Mouse (Mus musculus) myocyte (in vitro differentiated cells): ENCODE results near the gene Gm11020. TPM values are rescaled to one million over a fixed set of nuclear protein-coding genes. Genes with fewer than 3 reads are reported as not detected.
A peak's percentile ranks its signal among the peaks of the same experiment; 100 is the strongest.

Source experiments
- H3K27me3 ChIP-seq: one replicate; pipeline ENCODE4 v1.6.1; 2011; ENCODE audit not compliant: control insufficient read depth, insufficient read depth, insufficient read length
- H3K36me3 ChIP-seq: one replicate; pipeline ENCODE4 v1.6.1; 2011; ENCODE audit not compliant: control insufficient read depth, insufficient read depth
- H3K4me2 ChIP-seq: one replicate; pipeline ENCODE4 v1.6.1; 2011; ENCODE audit warnings: low read depth, control low read depth
- H3K4me3 ChIP-seq: one replicate; pipeline ENCODE4 v1.5.1; 2011; ENCODE audit warnings: mild to moderate bottlenecking, control low read depth, moderate library complexity
- H3K79me2 ChIP-seq: one replicate; pipeline ENCODE4 v1.6.1; 2011; ENCODE audit not compliant: control insufficient read depth, insufficient read depth
- H3ac ChIP-seq: one replicate; pipeline ENCODE4 v1.6.1; 2011; ENCODE audit not compliant: control insufficient read depth, insufficient read length
- CEBPB ChIP-seq: IDR thresholded peaks from 2 replicates; pipeline ENCODE4 v1.6.1; 2011; ENCODE audit warnings: mild to moderate bottlenecking, moderate library complexity; ENCODE audit not compliant: poor library complexity, insufficient read depth, severe bottlenecking
- E2F4 ChIP-seq: IDR thresholded peaks from one replicate; pipeline ENCODE4 v1.6.1; 2011; ENCODE audit warnings: mild to moderate bottlenecking, control low read depth, moderate library complexity; ENCODE audit not compliant: insufficient read depth
- MAX ChIP-seq: IDR thresholded peaks from one replicate; pipeline ENCODE4 v1.6.1; 2011; ENCODE audit warnings: low read depth, mild to moderate bottlenecking, control low read depth
- MYOD1 ChIP-seq, 3 experiments: IDR thresholded peaks; one replicate each; pipeline ENCODE4 v1.6.1; 2011; ENCODE audit warnings: control low read depth in 2 of 3, low read depth in 2 of 3, mild to moderate bottlenecking in 2 of 3, moderate library complexity in 1 of 3; ENCODE audit not compliant: insufficient read length in 2 of 3, control insufficient read depth in 1 of 3
- MYOG ChIP-seq, 3 experiments: IDR thresholded peaks; one replicate each; pipeline ENCODE4 v1.6.1; 2011; ENCODE audit warnings: control low read depth in 2 of 3, low read depth in 2 of 3, mild to moderate bottlenecking in 2 of 3; ENCODE audit not compliant: insufficient read length in 2 of 3, control insufficient read depth in 1 of 3, insufficient read depth in 1 of 3
- POLR2A ChIP-seq: IDR thresholded peaks from one replicate; pipeline ENCODE4 v1.6.1; 2011; ENCODE audit warnings: low read depth, mild to moderate bottlenecking, control low read depth, moderate library complexity; ENCODE audit not compliant: insufficient read length
- POLR2AphosphoS2 ChIP-seq: IDR thresholded peaks from one replicate; pipeline ENCODE4 v1.6.1; 2011; ENCODE audit warnings: low read depth, control low read depth; ENCODE audit not compliant: insufficient read length
- REST ChIP-seq: IDR thresholded peaks from one replicate; pipeline ENCODE4 v1.6.1; 2011; ENCODE audit warnings: mild to moderate bottlenecking, control low read depth, moderate library complexity; ENCODE audit not compliant: insufficient read depth, insufficient read length
- SRF ChIP-seq: IDR thresholded peaks from one replicate; pipeline ENCODE4 v1.6.1; 2011; ENCODE audit warnings: low read depth; ENCODE audit not compliant: control insufficient read depth, insufficient read length
- TCF12 ChIP-seq: IDR thresholded peaks from one replicate; pipeline ENCODE4 v1.6.1; 2011; ENCODE audit warnings: mild to moderate bottlenecking, control low read depth; ENCODE audit not compliant: poor library complexity, insufficient read depth, severe bottlenecking
- TCF3 ChIP-seq: IDR thresholded peaks from one replicate; pipeline ENCODE4 v1.6.1; 2011; ENCODE audit warnings: low read depth, control low read depth; ENCODE audit not compliant: insufficient read length
- USF1 ChIP-seq: IDR thresholded peaks from one replicate; pipeline ENCODE4 v1.6.1; 2011; ENCODE audit warnings: low read depth, mild to moderate bottlenecking, control low read depth, moderate library complexity
- polyA plus RNA-seq: library from polyadenylated mRNA; unstranded; fragments of >200 nt; fragmentation: generic; extraction: Trizol; gene quantifications from one replicate; pipeline ENCODE4 v1.2.1, GENCODE M21; 2012; ENCODE audit warnings: missing spikeins

Gene Gm11020
- polyA plus RNA-seq, 1 experiment, result not detected

DNA sequence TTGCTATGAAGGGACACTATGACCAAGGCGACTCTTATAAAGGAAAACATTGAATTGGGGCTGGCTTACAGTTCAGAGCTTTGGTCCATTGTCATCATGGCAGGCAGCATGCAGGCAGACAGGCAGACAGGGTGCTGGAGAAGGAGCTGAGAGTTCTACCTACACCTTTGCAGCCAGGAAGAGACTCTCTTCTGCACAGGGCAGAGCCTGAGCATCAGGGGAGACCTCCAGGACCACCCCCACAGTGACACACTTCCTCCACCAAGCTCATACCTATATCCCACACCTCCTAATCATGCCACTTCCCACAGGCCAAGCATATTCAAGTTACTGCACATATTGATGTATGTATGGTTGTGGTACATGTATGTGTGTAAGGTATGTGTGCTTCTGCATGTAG lies 15.4 kb downstream of the Gm11020 start:
- no peaks in the 10 kb centered on the region for H3K27me3 ChIP-seq
- no peaks in the 10 kb centered on the region for H3K36me3 ChIP-seq
- no peaks in the 10 kb centered on the region for H3K79me2 ChIP-seq
- H3K4me2 ChIP-seq, result no peak overlapping the region
- no peak overlapping the region for H3K4me3 ChIP-seq
- H3ac ChIP-seq, result no peak overlapping the region
- TF ChIP-seq TCF12, result no peak
- no peak for TF ChIP-seq E2F4
- no peak for TF ChIP-seq CEBPB
- no peak for TF ChIP-seq MYOD1 (IDR thresholded peaks at IDR 0.05; ENCODE audit: control insufficient read depth in 1 of 3, insufficient read length in 2 of 3, low read depth in 2 of 3)
- TF ChIP-seq SRF, result no peak
- TF ChIP-seq POLR2A, result no peak
- no peak for TF ChIP-seq USF1
- TF ChIP-seq POLR2AphosphoS2, result no peak
- TF ChIP-seq MYOG (IDR thresholded peaks at IDR 0.05; ENCODE audit: control insufficient read depth in 1 of 3, insufficient read depth in 1 of 3, insufficient read length in 2 of 3, low read depth in 2 of 3), result no peak
- TF ChIP-seq MAX, result no peak
- TF ChIP-seq TCF3, result no peak
- no peak for TF ChIP-seq REST

DNA sequence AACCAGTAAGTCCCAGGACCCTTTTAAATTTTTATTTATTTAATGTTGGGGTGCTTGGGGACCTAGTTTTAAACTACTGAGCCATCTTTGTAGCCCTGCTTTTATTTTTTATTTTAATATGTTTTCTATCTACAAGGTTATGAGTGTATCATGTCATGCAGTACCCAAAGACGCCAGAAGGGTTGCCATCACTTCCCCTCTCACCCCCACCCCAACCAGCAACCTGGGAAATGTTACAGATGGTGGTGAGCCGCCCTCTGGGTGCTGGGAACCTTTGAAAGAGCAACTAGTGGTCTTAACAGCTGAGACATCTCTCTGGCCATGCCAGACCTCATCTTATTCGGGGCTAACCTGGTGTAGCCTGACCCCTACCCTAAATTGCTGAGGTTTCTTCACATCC lies 16.5 kb downstream of the Gm11020 start:
- Histone ChIP-seq H3ac (no peak overlapping the region), H3K36me3 (no peaks in the 10 kb centered on the region)

DNA sequence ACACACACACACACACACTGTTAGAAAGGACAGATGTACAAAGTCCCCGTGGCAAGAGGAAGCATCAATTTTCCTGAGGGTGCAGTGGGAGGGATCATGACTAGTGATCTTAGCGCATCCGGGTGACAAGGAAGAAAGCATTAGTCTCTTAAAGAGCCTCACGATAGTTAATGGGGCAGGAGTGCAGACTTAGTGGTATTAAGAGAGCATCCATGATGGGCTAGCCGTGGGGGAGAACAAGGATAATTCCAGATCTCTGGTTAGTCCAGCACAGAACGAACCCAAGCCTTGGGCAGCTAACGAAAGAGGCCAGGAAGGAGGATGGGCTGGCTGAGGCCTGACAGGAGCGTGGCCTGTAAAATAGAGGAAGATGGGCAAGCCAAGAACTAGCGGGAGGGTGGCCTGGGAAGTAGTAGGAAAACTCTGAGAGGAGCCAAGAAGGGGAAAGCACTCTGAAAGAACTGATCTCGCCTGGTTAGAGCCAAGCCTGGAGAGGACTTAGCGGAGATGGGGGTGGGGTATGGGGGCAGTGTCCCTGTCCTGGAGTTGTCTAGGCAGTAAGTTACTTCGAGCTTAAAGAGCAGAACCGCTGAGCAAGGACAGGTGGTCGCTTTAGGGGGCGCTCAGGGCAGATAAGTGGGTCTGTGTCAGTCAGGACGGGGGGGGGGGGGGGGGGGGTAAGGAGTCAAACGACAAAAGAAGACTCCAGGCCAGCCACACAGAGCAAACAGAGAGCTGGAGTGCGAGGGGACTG lies 18.0 kb downstream of the Gm11020 start, which contains the start of gene Cmtm3:
Cmtm3 (plus strand) TSS at position 182 of the 754 bp plus-strand sequence.
- no peaks in the 10 kb centered on the region for H3K27me3 ChIP-seq
- TF ChIP-seq SRF (no peak), MYOD1 (IDR thresholded peaks at IDR 0.05; ENCODE audit: control insufficient read depth in 1 of 3, insufficient read length in 2 of 3, low read depth in 2 of 3) (no peak), POLR2A (no peak), CEBPB (no peak), MYOG (IDR thresholded peaks at IDR 0.05; ENCODE audit: control insufficient read depth in 1 of 3, insufficient read depth in 1 of 3, insufficient read length in 2 of 3, low read depth in 2 of 3) (no peak), POLR2AphosphoS2 (no peak), USF1 (no peak), TCF12 (no peak), TCF3 (no peak), REST (no peak), E2F4 (no peak), MAX (no peak)
- peak within 1 kb of the TSS; percentile 89 for H3K4me2 ChIP-seq
- peak within 1 kb of the TSS; percentile 28 for H3ac ChIP-seq
- no peaks in the 10 kb centered on the region for H3K36me3 ChIP-seq
- H3K4me3 ChIP-seq, result peak within 1 kb of the TSS; percentile 68
- H3K79me2 ChIP-seq, result no peaks in the 10 kb centered on the region

More for the DNA sequence above, 16.5 kb downstream of the Gm11020 start:
- Histone ChIP-seq H3K4me3 (no peak overlapping the region), H3K79me2 (no peaks in the 10 kb centered on the region), H3K4me2 (no peak overlapping the region), H3K27me3 (no peaks in the 10 kb centered on the region)
- TF ChIP-seq POLR2A (no peak), MYOD1 (IDR thresholded peaks at IDR 0.05; ENCODE audit: control insufficient read depth in 1 of 3, insufficient read length in 2 of 3, low read depth in 2 of 3) (no peak)

DNA sequence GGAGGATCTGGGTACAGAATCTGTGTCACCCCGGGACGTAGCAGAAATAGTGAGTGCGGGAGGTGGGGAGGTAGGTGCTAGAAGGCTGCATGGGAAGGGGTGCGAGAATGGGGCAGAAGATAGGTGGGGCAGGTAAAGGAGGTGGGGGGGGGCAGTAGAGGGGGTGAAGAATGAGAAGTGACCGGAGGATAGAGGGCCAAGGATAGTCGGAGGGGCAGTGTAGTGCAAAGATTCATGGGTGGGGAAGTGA lies 18.5 kb downstream of the Gm11020 start:
- Histone ChIP-seq H3K36me3 (no peaks in the 10 kb centered on the region), H3ac (peak overlapping the region; percentile 28), H3K4me2 (peak overlapping the region; percentile 89), H3K79me2 (no peaks in the 10 kb centered on the region), H3K4me3 (peak overlapping the region; percentile 68), H3K27me3 (no peaks in the 10 kb centered on the region)
- TF ChIP-seq TCF3 (no peak), SRF (no peak), MYOG (IDR thresholded peaks at IDR 0.05; ENCODE audit: control insufficient read depth in 1 of 3, insufficient read depth in 1 of 3, insufficient read length in 2 of 3, low read depth in 2 of 3) (no peak), CEBPB (no peak), TCF12 (no peak), USF1 (no peak), REST (no peak), MYOD1 (IDR thresholded peaks at IDR 0.05; ENCODE audit: control insufficient read depth in 1 of 3, insufficient read length in 2 of 3, low read depth in 2 of 3) (no peak), E2F4 (no peak), POLR2AphosphoS2 (no peak), MAX (no peak), POLR2A (no peak)

DNA sequence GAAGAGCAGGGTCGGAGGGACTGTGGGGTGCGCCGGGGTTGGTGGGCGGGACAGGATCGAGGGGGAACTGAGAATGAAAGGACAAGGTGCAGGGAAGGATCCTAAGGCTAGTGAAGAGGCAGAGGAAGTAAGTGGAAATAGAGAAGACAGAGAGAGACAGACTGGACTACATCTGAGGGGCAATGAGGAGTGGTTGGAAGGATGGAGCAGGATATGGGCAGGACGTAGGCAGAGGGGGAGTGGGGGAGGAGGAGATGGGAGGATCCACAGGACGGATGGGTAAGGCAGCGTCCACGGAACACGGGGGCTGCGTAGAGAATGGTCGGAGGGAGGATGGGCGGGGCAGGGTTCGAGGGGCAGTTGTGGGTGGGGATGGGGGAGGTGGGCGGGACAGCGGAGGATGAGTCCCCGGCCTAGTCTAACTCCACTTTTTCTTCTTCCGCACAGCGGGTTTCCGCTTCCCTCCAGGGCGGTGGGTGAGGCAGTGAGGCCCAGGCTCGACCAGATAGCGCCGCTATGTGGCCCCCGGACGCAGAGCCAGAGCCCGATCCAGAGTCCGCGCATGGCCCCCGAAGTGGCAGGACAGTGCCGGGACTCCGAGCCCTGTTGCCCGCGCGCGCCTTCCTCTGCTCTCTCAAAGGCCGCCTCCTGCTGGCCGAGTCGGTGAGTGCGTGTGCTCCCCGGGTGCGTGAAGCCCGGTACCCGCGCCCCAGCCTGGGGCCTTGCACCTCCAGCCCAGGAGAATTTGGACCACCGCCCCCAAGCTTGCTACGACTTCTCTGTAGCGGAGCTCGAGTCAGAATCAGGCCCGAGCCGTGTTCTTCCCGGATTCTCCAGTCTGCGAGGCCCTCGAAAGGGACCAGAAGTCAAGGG lies 19.1 kb downstream of the Gm11020 start:
- H3K4me3 ChIP-seq, result peak overlapping the region; percentile 68
- peak overlapping the region; percentile 28 for H3ac ChIP-seq
- H3K4me2 ChIP-seq, result peak overlapping the region; percentile 89
- no peaks in the 10 kb centered on the region for H3K79me2 ChIP-seq
- no peaks in the 10 kb centered on the region for H3K36me3 ChIP-seq
- peak; percentile 24 for TF ChIP-seq POLR2AphosphoS2
- TF ChIP-seq POLR2A, result peak; percentile 60
- TF ChIP-seq CEBPB, result no peak
- no peaks in the 10 kb centered on the region for H3K27me3 ChIP-seq
